Mouse (Mus musculus) R1 (cell line): ENCODE results near the gene Acsm3.

Experiments
- DNase-seq: peaks from one replicate; pipeline ENCODE4 v3.0.0-alpha.2; 2018; ENCODE audit warnings: low read depth, low spot score

The Acsm3 gene

DNA sequence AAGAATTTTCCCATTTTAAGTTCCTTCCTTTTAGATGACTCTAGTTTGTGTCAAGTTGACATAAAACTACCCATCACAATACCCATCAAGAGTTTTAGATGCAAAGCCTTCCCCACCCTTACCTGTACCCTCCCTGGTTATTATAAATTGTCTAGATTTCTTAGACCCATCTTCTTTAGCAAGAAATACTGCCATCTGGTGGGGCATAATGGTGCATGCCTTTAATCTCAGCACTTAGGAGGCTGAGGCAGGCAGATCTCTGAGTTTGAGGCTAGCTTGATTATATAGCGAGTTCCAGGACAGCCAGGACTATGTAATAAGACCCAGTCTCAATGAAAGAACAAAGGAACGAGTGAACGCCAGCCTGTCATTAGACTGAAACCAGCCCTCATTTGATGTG, 39.8 kb downstream of the Acsm3 start:
- peak; percentile 47 for DNase-seq

DNA sequence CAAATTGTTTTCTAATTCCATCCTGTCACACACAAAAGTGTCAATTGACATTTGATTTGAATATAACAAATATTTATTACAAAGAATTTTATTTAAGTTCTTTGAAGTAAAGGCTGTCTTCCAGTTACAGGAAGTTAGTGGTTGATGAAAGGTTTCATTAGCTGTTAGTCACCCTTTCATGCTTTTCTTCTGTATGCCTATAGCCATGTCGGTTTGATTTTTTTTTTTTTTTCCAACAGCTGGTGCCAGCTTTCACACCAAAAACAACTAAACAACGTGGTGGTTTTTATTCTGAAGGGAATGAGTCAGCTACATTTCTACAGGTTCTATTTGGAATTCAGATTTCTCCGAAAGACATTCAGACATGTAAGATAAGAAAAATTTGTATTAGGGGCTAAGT, 40.3 kb downstream of the Acsm3 start:
- DNase-seq: no peak

DNA sequence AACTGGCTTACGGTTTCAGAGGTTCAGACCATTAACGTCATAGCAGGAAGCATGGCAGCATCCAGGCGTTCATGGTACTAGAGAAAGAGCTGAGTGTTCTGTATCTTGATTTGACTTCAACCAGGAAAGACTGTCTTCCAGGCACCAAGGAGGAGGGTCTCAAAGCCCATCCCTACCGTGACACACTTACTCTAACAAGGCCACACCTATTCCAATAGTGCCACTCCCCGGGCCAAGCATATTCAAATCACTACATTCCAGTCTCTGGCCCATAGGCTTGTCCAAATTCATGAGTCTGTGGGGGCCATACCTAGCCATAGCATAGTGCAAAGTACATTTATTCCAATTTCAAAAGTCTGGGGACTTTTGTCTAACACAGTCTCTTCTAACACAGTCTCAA, 46.7 kb downstream of the Acsm3 start:
- peak; percentile 71 for DNase-seq

DNA sequence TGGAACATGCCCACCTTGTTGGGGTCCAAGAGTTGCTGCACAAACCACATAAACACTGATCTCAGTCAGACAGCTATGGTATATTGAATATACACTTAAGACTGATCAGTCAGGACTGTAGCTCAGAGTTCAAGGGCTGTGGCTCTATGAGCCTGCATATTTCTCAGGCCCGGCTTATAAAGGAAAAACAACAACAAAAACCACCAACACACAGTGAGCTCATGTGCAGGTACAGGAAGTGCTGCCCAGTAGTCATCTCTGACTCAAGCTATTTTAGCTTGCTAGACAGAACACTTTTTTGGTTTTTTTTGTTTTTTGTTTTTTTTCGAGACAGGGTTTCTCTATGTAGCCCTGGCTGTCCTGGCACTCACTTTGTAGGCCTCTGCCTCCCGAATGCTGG, 48.0 kb downstream of the Acsm3 start:
- DNase-seq: no peak

DNA sequence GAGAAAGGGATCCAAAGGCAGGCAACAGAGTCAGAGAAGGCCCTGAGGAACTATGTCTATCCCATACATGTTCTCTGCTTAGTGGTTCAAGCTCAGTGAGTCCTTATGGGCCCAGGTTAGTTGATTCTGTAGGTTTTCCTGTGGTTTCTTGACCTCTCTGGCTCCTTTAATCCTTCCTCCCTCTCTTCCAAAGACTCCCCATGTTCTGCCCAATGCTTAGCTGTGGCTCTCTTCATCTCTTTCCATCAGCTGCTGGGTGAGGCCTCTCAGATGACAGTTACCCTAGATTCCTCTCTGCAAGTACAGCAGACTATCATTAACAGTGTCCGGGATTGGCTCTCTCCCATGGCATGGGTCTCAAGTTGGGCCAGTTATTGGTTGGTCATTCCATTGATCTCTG, 74.6 kb downstream of the Acsm3 start:
- no peak for DNase-seq

DNA sequence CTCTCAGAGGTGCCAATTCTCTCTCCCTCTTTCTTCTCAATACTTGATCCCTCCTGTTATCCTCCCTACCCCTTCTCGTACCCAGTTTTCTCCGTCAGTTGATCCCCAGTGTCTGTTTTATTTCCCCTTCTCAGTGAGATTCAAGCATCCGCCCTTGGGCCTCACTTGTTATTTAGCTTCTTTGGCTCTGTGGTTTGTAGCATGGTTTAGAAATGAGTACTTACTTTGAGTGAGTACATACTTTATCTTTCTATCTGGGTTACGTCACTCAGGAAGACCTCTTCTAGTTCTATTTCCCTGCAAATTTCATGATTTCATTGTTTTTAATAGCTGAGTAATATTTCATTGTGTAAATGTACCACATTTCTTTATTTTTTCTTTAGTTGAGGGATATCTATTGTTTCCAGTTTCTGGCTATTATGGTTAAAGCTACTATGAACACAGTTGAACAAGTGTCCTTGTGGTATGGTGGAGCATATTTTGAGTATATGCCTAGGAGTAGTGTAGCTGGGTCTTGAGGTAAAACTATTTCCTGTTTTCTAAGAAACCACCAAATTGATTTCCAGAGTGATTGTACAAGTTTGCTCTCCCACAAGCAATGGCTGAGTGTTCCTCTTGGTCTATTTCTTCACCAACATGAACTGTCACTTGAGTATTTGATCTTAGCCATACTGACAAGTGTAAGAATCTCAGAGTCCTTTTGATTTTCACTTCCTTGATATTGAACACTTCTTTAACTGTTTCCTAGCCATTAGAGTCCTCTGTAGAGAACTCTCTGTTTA, 75.5 kb downstream of the Acsm3 start:
- no peak for DNase-seq
